Mouse (Mus musculus): ENCODE data around the gene Gm20824. TPM values are rescaled to one million over a fixed set of nuclear protein-coding genes. Genes with fewer than 3 reads are reported as not detected.
"Not testable (repeated sequence)": the region's sequence is repeated elsewhere in the genome, so short reads cannot be mapped to it uniquely, and the experiment has no call there.

Gm20824 gene
- not detected in 2 replicates for polyA plus RNA-seq (2012; ENCODE audit: insufficient read depth, insufficient read length, missing spikeins)

- not testable (repeated sequence) for H3K27ac ChIP-seq (replicated peaks; ENCODE audit: low read depth, low read length)
Measured at GRCm38 (mm10) chrY:8257607-8258006, at the start of gene Gm20824. TSS of gene Gm20824 (plus strand) at chrY:8257907.

More at GRCm38 (mm10) chrY:8257607-8258006, at the start of gene Gm20824:
- H3K4me3 ChIP-seq (ENCODE audit: insufficient read depth, low read depth, low read length); H3K4me1 ChIP-seq (ENCODE audit: control insufficient read depth, insufficient read depth, insufficient read length, low read length): not testable (repeated sequence)

Other genes with a start within 250 kb of the Gm20824 start
- not detected in 2 replicates for gene Gm20825, start 186.4 kb upstream of the Gm20824 start, polyA plus RNA-seq (2012; ENCODE audit: insufficient read depth, insufficient read length, missing spikeins)